Mouse (Mus musculus) ZHBTc4 (cell line): ENCODE data around the gene Gm2056.
"Not testable (repeated sequence)": the region's sequence is repeated elsewhere in the genome, so short reads cannot be mapped to it uniquely, and the experiment has no call there.

Experiments used
- DNase-seq: peaks from one replicate; pipeline ENCODE4 v3.0.0-alpha.2; 2011; ENCODE audit warnings: low read depth, low spot score

Gene Gm2056

DNA sequence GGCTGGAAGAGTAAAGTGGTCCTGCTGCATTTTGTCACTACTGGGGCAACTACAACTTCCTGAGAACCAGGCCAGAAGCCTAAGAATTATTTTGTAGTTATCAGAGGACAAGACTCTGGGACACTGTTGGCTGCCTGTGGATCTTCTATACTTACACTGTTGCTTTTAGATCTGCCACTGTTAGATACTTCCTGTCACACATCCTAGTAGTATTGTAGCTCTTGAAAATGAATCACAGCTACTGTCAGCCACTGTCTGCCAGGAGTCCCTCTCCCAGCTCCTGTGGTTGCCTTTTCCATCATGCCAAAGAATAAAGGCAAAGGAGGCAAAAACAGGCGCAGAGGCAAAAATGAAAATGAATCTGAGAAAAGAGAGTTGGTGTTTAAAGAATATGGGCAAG, at the start of gene Gm2056:
TSS of gene Gm2056 (plus strand) at position 301 of the 400 bp plus-strand sequence.
- not testable (repeated sequence) for DNase-seq

DNA sequence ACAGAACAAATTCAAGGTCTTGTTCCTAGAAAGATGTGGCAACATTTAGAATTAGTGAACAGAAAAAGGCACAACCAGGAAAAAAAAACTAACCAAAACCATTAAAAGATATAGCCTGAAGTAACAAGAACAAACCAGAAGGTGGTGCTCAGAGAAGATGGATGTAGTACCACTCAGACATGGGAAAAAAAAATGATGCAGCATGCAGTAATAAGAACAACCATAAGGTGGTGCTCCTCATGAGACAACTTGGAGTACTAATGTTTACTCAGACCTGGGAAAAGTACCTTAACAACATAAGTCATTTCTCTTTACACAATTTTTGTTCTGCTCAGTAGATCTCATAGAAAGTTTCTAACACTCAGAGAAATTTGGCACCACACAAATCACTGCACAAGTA, 42.8 kb upstream of the Gm2056 start:
- DNase-seq: peak; percentile 9

DNA sequence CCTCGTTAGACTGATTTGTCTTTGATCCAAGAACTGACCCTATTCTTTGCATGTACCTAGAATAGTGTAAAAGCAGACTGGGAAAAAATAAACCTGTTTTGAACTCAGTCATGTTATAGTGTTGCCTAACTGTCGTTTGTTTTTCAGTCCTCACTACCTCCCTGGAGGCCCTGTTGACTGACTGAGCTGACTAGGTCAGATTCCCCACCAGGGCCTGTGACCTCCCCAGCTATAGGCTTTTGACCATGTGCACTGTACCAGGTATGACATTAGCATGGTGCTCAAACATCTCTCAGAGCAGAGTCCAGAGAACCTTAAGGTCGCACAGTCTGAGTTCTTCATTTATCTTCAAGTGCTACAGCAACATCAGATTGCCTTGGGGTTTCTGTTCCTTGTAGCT, 22.7 kb upstream of the Gm2056 start:
- DNase-seq: not testable (repeated sequence)

DNA sequence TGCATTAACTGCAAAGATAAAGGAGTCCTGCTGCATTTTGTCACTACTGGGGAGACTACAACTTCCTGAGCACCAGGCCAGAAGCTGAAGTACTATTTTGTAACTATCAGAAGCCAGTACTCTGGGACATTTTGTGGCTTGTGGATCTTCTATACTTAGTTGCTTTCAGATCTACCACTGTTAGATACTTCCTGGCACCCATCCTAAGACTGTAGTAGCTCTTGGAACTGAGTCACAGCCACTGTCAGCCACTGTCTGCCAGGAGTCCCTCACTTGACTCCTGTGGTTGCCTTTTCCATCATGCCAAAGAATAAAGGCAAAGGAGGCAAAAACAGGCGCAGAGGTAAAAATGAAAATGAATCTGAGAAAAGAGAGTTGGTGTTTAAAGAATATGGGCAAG, 15.3 kb upstream of the Gm2056 start, which contains the start of gene Gm2075:
TSS of gene Gm2075 (plus strand) at position 301 of the 400 bp plus-strand sequence.
- DNase-seq: not testable (repeated sequence)

DNA sequence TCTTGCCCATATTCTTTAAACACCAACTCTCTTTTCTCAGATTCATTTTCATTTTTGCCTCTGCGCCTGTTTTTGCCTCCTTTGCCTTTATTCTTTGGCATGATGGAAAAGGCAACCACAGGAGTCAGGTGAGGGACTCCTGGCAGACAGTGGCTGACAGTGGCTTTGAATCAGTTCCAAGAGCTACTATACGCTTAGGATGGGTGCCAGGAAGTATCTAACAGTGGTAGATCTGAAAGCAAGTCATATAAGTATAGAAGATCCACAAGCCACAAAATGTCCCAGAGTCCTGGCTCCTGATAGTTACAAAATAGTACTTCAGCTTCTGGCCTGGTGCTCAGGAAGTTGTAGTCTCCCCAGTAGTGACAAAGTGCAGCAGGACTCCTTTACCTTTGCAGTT, 8.1 kb upstream of the Gm2056 start, which contains the start of gene Gm6803:
TSS of gene Gm6803 (minus strand) at position 101 of the 400 bp plus-strand sequence.
- DNase-seq: not testable (repeated sequence)

DNA sequence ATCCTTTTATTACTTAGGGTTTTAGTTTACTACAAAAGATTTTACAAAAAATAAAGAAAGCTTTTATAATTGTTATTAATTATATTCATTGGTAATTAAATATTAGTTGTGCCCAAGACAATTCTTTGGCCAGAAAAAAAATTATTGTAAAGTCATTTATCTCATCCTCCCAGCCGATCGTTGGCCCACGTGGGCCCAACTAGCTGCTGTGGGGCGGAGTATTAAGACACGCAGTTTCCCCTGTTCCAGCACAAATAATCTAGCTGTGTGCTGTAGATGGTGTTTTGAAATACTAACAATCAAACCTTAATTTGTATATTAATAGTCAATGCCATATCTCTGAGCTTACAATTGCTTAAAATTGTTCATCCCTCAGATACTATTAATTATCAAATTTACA, 5.4 kb downstream of the Gm2056 start:
- DNase-seq: not testable (repeated sequence)

DNA sequence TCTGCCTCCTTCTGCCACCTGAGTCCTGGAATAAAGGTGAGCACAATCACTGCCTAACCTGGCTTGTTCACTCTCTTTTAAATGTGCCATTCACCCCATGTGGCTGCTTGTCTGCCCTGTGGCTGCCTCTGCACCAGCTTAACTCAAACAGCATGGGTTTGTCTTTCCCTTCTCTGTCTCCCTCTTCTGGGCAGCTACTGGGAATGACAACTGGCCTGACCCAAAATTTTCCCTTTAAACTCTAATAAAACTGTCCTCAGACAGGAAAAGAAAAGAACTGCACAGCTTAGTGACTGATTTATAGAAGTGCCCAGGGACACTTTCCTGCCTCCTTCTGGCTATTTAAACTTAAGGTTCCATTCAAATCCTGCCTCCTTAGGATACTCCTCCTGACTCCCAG, 12.3 kb downstream of the Gm2056 start:
- DNase-seq: not testable (repeated sequence)

DNA sequence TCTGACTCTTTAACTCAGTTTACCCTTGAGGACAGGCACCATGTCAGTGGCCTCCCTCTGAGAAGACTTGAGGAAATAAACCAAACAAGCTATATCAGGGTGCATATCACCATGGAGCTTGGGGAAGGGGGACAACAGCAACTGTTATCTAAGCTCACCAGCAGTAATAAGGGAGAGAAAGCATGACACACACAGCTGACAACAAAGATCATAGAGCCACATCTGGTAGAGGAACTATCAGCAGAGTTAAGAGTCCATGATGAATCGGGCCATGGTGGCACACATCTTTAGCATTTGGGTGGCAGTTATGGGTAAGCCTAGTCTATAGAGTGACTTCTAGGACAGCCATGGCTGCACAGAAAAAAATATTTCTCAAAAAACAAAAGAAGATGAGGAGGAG, 12.9 kb downstream of the Gm2056 start:
- not testable (repeated sequence) for DNase-seq

DNA sequence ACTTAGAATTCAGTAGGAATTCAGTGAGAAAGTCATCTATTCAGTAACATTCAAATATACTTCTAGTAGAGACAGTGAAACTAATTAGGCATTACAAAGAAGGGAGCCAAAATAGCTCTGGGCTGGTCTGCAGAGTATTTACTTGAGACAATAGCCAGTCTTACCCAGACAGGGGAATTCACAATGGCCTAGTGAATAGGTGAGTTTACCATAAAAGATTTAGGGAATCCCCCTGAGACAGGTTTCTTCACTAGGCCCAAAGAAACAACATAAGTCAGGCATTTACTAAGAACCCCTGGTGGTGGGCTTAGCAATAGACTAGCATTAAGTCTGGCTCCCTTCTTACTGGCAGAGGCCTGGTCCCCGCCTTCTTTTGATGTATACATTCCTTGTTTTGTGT, 18.4 kb downstream of the Gm2056 start:
- peak; percentile 90 for DNase-seq
